ENCODE assay signal across 8 mouse cellular contexts in the genomic region with DNA sequence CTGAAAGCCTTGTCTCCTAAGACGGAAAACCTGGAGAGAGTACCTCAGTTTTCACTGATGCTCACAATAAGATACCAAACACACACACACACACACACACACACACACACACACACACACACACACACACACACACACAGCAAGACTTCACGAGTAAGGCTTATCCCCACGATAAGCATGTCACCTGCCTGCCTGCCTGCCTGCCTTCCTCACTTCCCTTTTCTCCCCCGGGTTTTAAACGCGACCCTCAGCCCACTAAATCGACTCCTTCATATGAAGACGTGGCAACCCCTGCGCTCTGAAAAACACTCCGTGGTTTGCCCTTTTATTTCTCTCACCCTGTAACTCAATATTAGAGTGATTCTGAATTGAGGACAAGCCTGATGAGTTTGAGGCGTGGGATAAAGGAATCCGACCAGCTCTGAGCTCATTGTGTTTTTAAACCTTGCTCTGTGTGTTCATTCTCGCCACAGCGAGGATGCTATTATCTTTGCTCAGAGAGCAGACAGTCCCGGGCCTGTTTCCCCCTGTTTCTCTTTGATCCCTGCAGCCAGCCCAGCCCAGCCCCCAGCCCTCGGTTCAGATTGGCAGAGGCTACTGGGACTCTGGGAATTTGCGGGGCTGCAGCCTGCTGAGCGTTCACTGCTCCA.
DNase-seq lines count a peak whose midpoint lies in the region; ATAC-seq and TF ChIP-seq lines count a peak whose summit lies in the region.

No protein-coding gene starts in this region.

- ATAC-seq in limb, embryonic 15.5 days (ENCODE audit: insufficient number of reproducible peaks, low FRiP score, low TSS enrichment, low read depth), result peak; percentile 26; the same call in 1 of the 2 replicates

- no peaks in the 10 kb centered on the region for H3K9me3 ChIP-seq in limb, embryonic 15.5 days

- no peak overlapping the region for H3K27ac ChIP-seq in thymus, adult 2 months (ENCODE audit: control insufficient read depth, insufficient read depth, low read length)
- H3K27ac ChIP-seq in limb, embryonic 15.5 days, result no peak overlapping the region; the same call in 1 of the 2 replicates
- no peak overlapping the region for H3K27ac ChIP-seq in olfactory bulb, adult 2 months (ENCODE audit: insufficient read depth, low read depth, low read length)

- no peak for TF ChIP-seq CTCF in thymus, adult 2 months (IDR thresholded peaks at IDR 0.05; ENCODE audit: borderline replicate concordance, control insufficient read depth, extremely low read depth, insufficient read depth, low read length, poor library complexity)
- no peak for TF ChIP-seq CTCF in olfactory bulb, adult 2 months (IDR thresholded peaks at IDR 0.05; ENCODE audit: insufficient read depth, low read depth, low read length)

- TF ChIP-seq POLR2A in thymus, adult 2 months (IDR thresholded peaks at IDR 0.05; ENCODE audit: control insufficient read depth, extremely low read depth, insufficient read depth, low read length, poor library complexity), result no peak
- TF ChIP-seq POLR2A in olfactory bulb, adult 2 months (IDR thresholded peaks at IDR 0.05; ENCODE audit: insufficient read depth, low read depth, low read length), result no peak

- DNase-seq in thymus, adult 2 months, result no peak
- no peak for DNase-seq in thymus, postnatal 10 days (ENCODE audit: low spot score in 2 of 2)
- DNase-seq in embryo, embryonic 10.5 days (ENCODE audit: low spot score), result peak; percentile 87
- DNase-seq in heart, postnatal 4 days, result peak; percentile 23
- DNase-seq in spleen, postnatal 10 days (ENCODE audit: low spot score in 2 of 2), result no peak
- DNase-seq in thymus, postnatal 25 days, result no peak

- H3K4me2 ChIP-seq in limb, embryonic 15.5 days, result peak overlapping the region; percentile 75

- 15% methylated on average over 18 of the region's 18 CpGs for WGBS in thymus, adult 2 months
- WGBS in limb, embryonic 15.5 days, result under 1% methylated on average over 18 of the region's 18 CpGs
- WGBS in olfactory bulb, adult 2 months, result 3% methylated on average over 18 of the region's 18 CpGs

- peaks cover 7% of the 10 kb centered on the region; the same call in 1 of the 2 replicates for H3K4me1 ChIP-seq in thymus, adult 2 months (replicated peaks; ENCODE audit: control insufficient read depth, insufficient read depth, low read length)
- H3K4me1 ChIP-seq in limb, embryonic 15.5 days, result peaks cover 17% of the 10 kb centered on the region
- peaks cover 12% of the 10 kb centered on the region for H3K4me1 ChIP-seq in olfactory bulb, adult 2 months (ENCODE audit: control insufficient read depth, insufficient read depth, low read length)

- no peaks in the 10 kb centered on the region; the same call in 1 of the 2 replicates for H3K27me3 ChIP-seq in thymus, adult 2 months (ENCODE audit: control insufficient read depth, insufficient read depth, low read length)
- 0 out of 2 replicates have a peak, but pooled peaks cover 11% of the 10 kb centered on the region for H3K27me3 ChIP-seq in limb, embryonic 15.5 days

- peak overlapping the region; percentile 17; the same call in 1 of the 2 replicates for H3K4me3 ChIP-seq in thymus, adult 2 months (ENCODE audit: control insufficient read depth, insufficient read depth, low read length)
- peak overlapping the region; percentile 44 for H3K4me3 ChIP-seq in limb, embryonic 15.5 days
- H3K4me3 ChIP-seq in olfactory bulb, adult 2 months (ENCODE audit: insufficient read depth, low read depth, low read length), result peak overlapping the region; percentile 38

- H3K36me3 ChIP-seq in thymus, adult 2 months (ENCODE audit: control insufficient read depth, insufficient read depth, low read length), result no peaks in the 10 kb centered on the region
- H3K36me3 ChIP-seq in limb, embryonic 15.5 days, result no peaks in the 10 kb centered on the region

- H3K9ac ChIP-seq in limb, embryonic 15.5 days, result no peak overlapping the region

Comparison
In these comparisons a context has a peak if more than half of its experiments do, and no peak if none do; other contexts are left out.
1. DNase-seq: peak in embryo, embryonic 10.5 days (single experiment) and heart, postnatal 4 days (single experiment); none in thymus, adult 2 months (single experiment), thymus, postnatal 10 days (0 of 2), spleen, postnatal 10 days (0 of 2) and thymus, postnatal 25 days (single experiment).
2. Peak in every context shown above with its lines, with median percentiles within 50 percentile points of each other: H3K4me3 ChIP-seq.